Mouse (Mus musculus) liver, embryonic 12.5 days (tissue): Measurements from ENCODE around the gene Tnrc6a. TPM values are rescaled to one million over a fixed set of nuclear protein-coding genes. Genes with fewer than 3 reads are reported as not detected.
A peak's percentile ranks its signal among the peaks of the same experiment; 100 is the strongest.

Experiments used
- ATAC-seq: fragments of 200-750 bp; cut with Nextera tagmentation; 2 replicates; pipeline ENCODE4 v1.8.0; 2017; ENCODE audit warnings: moderate number of reproducible peaks, mild to moderate bottlenecking, moderate library complexity
- H3K27ac ChIP-seq: fragments of 300-500 bp; sonication (generic); 2 replicates; pipeline ENCODE4 v1.5.1; 2016; ENCODE audit warnings: mild to moderate bottlenecking
- H3K27me3 ChIP-seq: fragments of 300-500 bp; sonication (generic); replicated peaks from 2 replicates; pipeline ENCODE4 v1.6.1; 2016; ENCODE audit warnings: mild to moderate bottlenecking, moderate library complexity
- H3K36me3 ChIP-seq: fragments of 300-500 bp; sonication (generic); 2 replicates; pipeline ENCODE4 v1.6.1; 2016; ENCODE audit warnings: mild to moderate bottlenecking, moderate library complexity
- H3K4me1 ChIP-seq: fragments of 300-500 bp; sonication (generic); 2 replicates; pipeline ENCODE4 v1.6.1; 2016
- H3K4me2 ChIP-seq: fragments of 300-500 bp; sonication (generic); 2 replicates; pipeline ENCODE4 v1.6.1; 2016; ENCODE audit warnings: mild to moderate bottlenecking, moderate library complexity
- H3K4me3 ChIP-seq: fragments of 300-500 bp; sonication (generic); 2 replicates; pipeline ENCODE4 v1.5.1; 2016; ENCODE audit warnings: mild to moderate bottlenecking, moderate library complexity
- H3K9ac ChIP-seq: fragments of 300-500 bp; sonication (generic); 2 replicates; pipeline ENCODE4 v1.6.1; 2016; ENCODE audit warnings: mild to moderate bottlenecking, moderate library complexity
- H3K9me3 ChIP-seq: fragments of 300-500 bp; sonication (generic); replicated peaks from 2 replicates; pipeline ENCODE4 v1.6.1; 2016; ENCODE audit warnings: mild to moderate bottlenecking, moderate library complexity
- WGBS: fragments of 180-500 bp; shearing (Covaris S2); methylation state at CpG from one replicate; pipeline ENCODE4 v1.1.7; 2016; ENCODE audit not compliant: insufficient replicate concordance; 5-methylcytosine and 5-hydroxymethylcytosine counted together
- polyA plus RNA-seq: library from polyadenylated mRNA; unstranded; fragments of >200 nt; fragmentation: Nextera tagmentation; extraction: Ambion mirVana; gene quantifications from 2 replicates; pipeline ENCODE4 v1.2.1, GENCODE M21; 2016

Tnrc6a gene
- polyA plus RNA-seq, 1 experiment from 2014 or later, result 24.7 TPM

GRCm38 (mm10) chr7:123217448-123218354 is 94.0 kb downstream of the Tnrc6a start:
- no peak overlapping the region for H3K9ac ChIP-seq
- WGBS, result 65% methylated on average over 7 of the region's 7 CpGs
- no peak overlapping the region for H3K27ac ChIP-seq
- H3K36me3 ChIP-seq, result no peaks in the 10 kb centered on the region
- no peak overlapping the region for H3K4me2 ChIP-seq
- no peaks in the 10 kb centered on the region for H3K9me3 ChIP-seq
- H3K4me1 ChIP-seq, result peaks cover 8% of the 10 kb centered on the region; the same call in 1 of the 2 replicates
- no peak overlapping the region for H3K4me3 ChIP-seq
- H3K27me3 ChIP-seq, result no peaks in the 10 kb centered on the region
- no peak for ATAC-seq

- WGBS, result 49% methylated on average over 6 of the region's 6 CpGs
Measured at GRCm38 (mm10) chr7:123218620-123219019, 94.9 kb downstream of the Tnrc6a start.

GRCm38 (mm10) chr7:123219781-123220632 is 96.3 kb downstream of the Tnrc6a start:
- H3K4me1 ChIP-seq, result no peaks in the 10 kb centered on the region
- H3K9me3 ChIP-seq, result no peaks in the 10 kb centered on the region
- H3K4me2 ChIP-seq, result no peak overlapping the region
- no peaks in the 10 kb centered on the region for H3K36me3 ChIP-seq
- no peaks in the 10 kb centered on the region for H3K27me3 ChIP-seq
- H3K4me3 ChIP-seq, result no peak overlapping the region
- ATAC-seq, result no peak
- 70% methylated on average over 13 of the region's 13 CpGs for WGBS
- no peak overlapping the region for H3K9ac ChIP-seq
- no peak overlapping the region for H3K27ac ChIP-seq

More at GRCm38 (mm10) chr7:123218620-123219019, 94.9 kb downstream of the Tnrc6a start:
- H3K4me3 ChIP-seq, result no peak overlapping the region
- H3K4me2 ChIP-seq, result no peak overlapping the region
- H3K36me3 ChIP-seq, result no peaks in the 10 kb centered on the region
- no peak for ATAC-seq
- no peak overlapping the region for H3K27ac ChIP-seq
- H3K27me3 ChIP-seq, result no peaks in the 10 kb centered on the region
- H3K4me1 ChIP-seq, result peaks cover 8% of the 10 kb centered on the region; the same call in 1 of the 2 replicates
- H3K9ac ChIP-seq, result no peak overlapping the region
- H3K9me3 ChIP-seq, result no peaks in the 10 kb centered on the region

- no peaks in the 10 kb centered on the region for H3K27me3 ChIP-seq
- no peak for ATAC-seq
- no peak overlapping the region for H3K9ac ChIP-seq
- H3K4me1 ChIP-seq, result no peaks in the 10 kb centered on the region
- H3K27ac ChIP-seq, result no peak overlapping the region
- no peak overlapping the region for H3K4me3 ChIP-seq
- H3K4me2 ChIP-seq, result no peak overlapping the region
- no peaks in the 10 kb centered on the region for H3K36me3 ChIP-seq
- 58% methylated on average over 2 of the region's 2 CpGs for WGBS
- H3K9me3 ChIP-seq, result no peaks in the 10 kb centered on the region
Measured at GRCm38 (mm10) chr7:123220633-123220942, 96.9 kb downstream of the Tnrc6a start.

GRCm38 (mm10) chr7:123224076-123224475 is 100.4 kb downstream of the Tnrc6a start:
- Histone ChIP-seq H3K4me1 (no peaks in the 10 kb centered on the region), H3K4me3 (no peak overlapping the region), H3K36me3 (no peaks in the 10 kb centered on the region), H3K27me3 (no peaks in the 10 kb centered on the region), H3K4me2 (no peak overlapping the region), H3K9ac (no peak overlapping the region), H3K9me3 (no peaks in the 10 kb centered on the region), H3K27ac (no peak overlapping the region)
- no peak for ATAC-seq
- 77% methylated on average over 9 of the region's 9 CpGs for WGBS

- WGBS, result 58% methylated on average over 4 of the region's 4 CpGs
Measured at GRCm38 (mm10) chr7:123225159-123225558, 101.5 kb downstream of the Tnrc6a start.

GRCm38 (mm10) chr7:123235449-123235848 is 111.8 kb downstream of the Tnrc6a start:
- H3K27me3 ChIP-seq, result no peaks in the 10 kb centered on the region
- no peak overlapping the region for H3K9ac ChIP-seq
- WGBS, result 11% methylated on average over 4 of the region's 4 CpGs
- no peak overlapping the region for H3K4me3 ChIP-seq
- no peaks in the 10 kb centered on the region for H3K36me3 ChIP-seq
- ATAC-seq, result no peak
- H3K27ac ChIP-seq, result no peak overlapping the region
- H3K4me1 ChIP-seq, result no peaks in the 10 kb centered on the region
- H3K4me2 ChIP-seq, result no peak overlapping the region
- H3K9me3 ChIP-seq, result no peaks in the 10 kb centered on the region

More at GRCm38 (mm10) chr7:123225159-123225558, 101.5 kb downstream of the Tnrc6a start:
- no peak overlapping the region for H3K27ac ChIP-seq
- no peaks in the 10 kb centered on the region for H3K27me3 ChIP-seq
- H3K4me2 ChIP-seq, result no peak overlapping the region
- no peak for ATAC-seq
- no peaks in the 10 kb centered on the region for H3K36me3 ChIP-seq
- no peak overlapping the region for H3K4me3 ChIP-seq
- no peak overlapping the region for H3K9ac ChIP-seq
- H3K9me3 ChIP-seq, result no peaks in the 10 kb centered on the region
- H3K4me1 ChIP-seq, result no peaks in the 10 kb centered on the region

- Histone ChIP-seq H3K9me3 (no peaks in the 10 kb centered on the region), H3K27ac (no peak overlapping the region), H3K4me2 (no peak overlapping the region), H3K9ac (no peak overlapping the region), H3K4me1 (no peaks in the 10 kb centered on the region), H3K36me3 (no peaks in the 10 kb centered on the region), H3K27me3 (no peaks in the 10 kb centered on the region), H3K4me3 (no peak overlapping the region)
- ATAC-seq, result no peak
- WGBS, result 66% methylated on average over 4 of the region's 4 CpGs
Measured at GRCm38 (mm10) chr7:123238621-123239020, 114.9 kb downstream of the Tnrc6a start.

GRCm38 (mm10) chr7:123240064-123240463 is 116.4 kb downstream of the Tnrc6a start:
- H3K36me3 ChIP-seq, result no peaks in the 10 kb centered on the region
- H3K9ac ChIP-seq, result no peak overlapping the region
- H3K9me3 ChIP-seq, result no peaks in the 10 kb centered on the region
- H3K4me2 ChIP-seq, result no peak overlapping the region
- WGBS, result 27% methylated on average over 6 of the region's 6 CpGs
- no peak overlapping the region for H3K4me3 ChIP-seq
- H3K27ac ChIP-seq, result no peak overlapping the region
- H3K4me1 ChIP-seq, result peaks cover 9% of the 10 kb centered on the region
- H3K27me3 ChIP-seq, result no peaks in the 10 kb centered on the region
- ATAC-seq, result no peak

- Histone ChIP-seq H3K27ac (no peak overlapping the region), H3K4me2 (no peak overlapping the region), H3K9me3 (no peaks in the 10 kb centered on the region), H3K27me3 (no peaks in the 10 kb centered on the region), H3K4me1 (peaks cover 20% of the 10 kb centered on the region), H3K9ac (no peak overlapping the region), H3K4me3 (no peak overlapping the region), H3K36me3 (no peaks in the 10 kb centered on the region)
- 72% methylated on average over 7 of the region's 7 CpGs for WGBS
- ATAC-seq, result no peak
Measured at GRCm38 (mm10) chr7:123242241-123242640, 118.6 kb downstream of the Tnrc6a start.

- H3K9me3 ChIP-seq, result no peaks in the 10 kb centered on the region
- WGBS, result 36% methylated on average over 1 of the region's 1 CpGs
- H3K4me3 ChIP-seq, result no peak overlapping the region
- H3K9ac ChIP-seq, result no peak overlapping the region
- ATAC-seq, result peak; percentile 71
- H3K4me2 ChIP-seq, result no peak overlapping the region
- peaks cover 20% of the 10 kb centered on the region for H3K4me1 ChIP-seq
- H3K27me3 ChIP-seq, result no peaks in the 10 kb centered on the region
- no peaks in the 10 kb centered on the region for H3K36me3 ChIP-seq
- no peak overlapping the region for H3K27ac ChIP-seq
Measured at GRCm38 (mm10) chr7:123244833-123245232, 121.1 kb downstream of the Tnrc6a start.
